Mouse (Mus musculus) CD4-positive, CD25-positive, alpha-beta regulatory T cell, adult 9 weeks (primary cell): Measurements from ENCODE around the gene Il31ra. TPM values are rescaled to one million over a fixed set of nuclear protein-coding genes. Genes with fewer than 3 reads are reported as not detected.

Source experiments
- polyA plus RNA-seq: library from polyadenylated mRNA; unstranded; fragments of 100-300 nt; shearing (Covaris generic); gene quantifications from one replicate; pipeline ENCODE4 v1.2.1, GENCODE M21; 2017

Gene Il31ra
- not detected for polyA plus RNA-seq

DNA sequence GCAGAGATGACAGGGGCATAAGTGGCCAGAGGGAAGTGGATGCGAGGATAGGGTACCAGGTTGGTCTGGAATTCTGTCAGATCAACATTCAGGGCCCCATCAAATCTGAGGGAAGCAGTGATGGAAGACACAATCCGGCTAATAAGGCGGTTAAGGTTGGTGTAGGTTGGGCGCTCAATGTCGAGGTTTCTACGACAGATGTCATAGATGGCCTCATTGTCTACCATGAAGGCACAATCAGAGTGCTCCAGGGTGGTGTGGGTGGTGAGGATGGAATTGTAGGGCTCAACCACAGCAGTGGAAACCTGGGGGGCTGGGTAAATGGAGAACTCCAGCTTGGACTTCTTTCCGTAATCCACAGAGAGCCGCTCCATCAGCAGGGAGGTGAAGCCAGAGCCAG lies at the start of gene Il31ra:
Il31ra (minus strand) TSS at position 101 of the 400 bp plus-strand sequence.

Other genes with a start within 250 kb of the Il31ra start
- gene Il6st, start 130.3 kb downstream of the Il31ra start, polyA plus RNA-seq: 233 TPM
- not detected for gene Ddx4, start 58.1 kb upstream of the Il31ra start, polyA plus RNA-seq
- 46.5 TPM for gene Slc38a9, start 66.4 kb upstream of the Il31ra start, polyA plus RNA-seq
- 7.0 TPM for gene Plpp1, start 206.4 kb upstream of the Il31ra start, polyA plus RNA-seq